Mouse (Mus musculus) brain, adult 2 months (tissue): Measurements from ENCODE around the gene Arhgap27.
A peak's percentile ranks its signal among the peaks of the same experiment; 100 is the strongest.
"Not testable (repeated sequence)": the region's sequence is repeated elsewhere in the genome, so short reads cannot be mapped to it uniquely, and the experiment has no call there.

Experiments
- DNase-seq: peaks from one replicate; pipeline ENCODE4 v3.0.0; 2011; ENCODE audit warnings: low read depth, low spot score

Gene Arhgap27

DNA sequence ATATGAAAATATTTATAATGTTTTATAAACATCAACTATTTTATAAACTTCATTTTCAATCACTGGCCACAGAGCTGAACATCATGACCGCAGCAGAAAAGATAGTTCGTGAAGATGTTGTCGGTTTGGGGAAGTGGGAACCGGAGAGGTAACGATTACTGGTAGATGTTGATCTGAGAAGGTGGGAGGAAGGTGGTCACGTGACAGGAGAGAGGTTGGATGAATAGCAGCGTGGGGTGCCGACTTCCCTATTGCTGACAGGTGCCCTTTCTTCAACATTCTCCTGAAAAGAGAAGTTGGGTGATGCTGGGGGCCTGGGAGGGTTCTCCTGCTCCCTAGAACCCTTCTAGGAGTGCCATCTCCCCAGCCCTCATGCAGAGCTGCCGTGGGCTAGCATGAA, 59.0 kb downstream of the Arhgap27 start:
- DNase-seq: no peak

DNA sequence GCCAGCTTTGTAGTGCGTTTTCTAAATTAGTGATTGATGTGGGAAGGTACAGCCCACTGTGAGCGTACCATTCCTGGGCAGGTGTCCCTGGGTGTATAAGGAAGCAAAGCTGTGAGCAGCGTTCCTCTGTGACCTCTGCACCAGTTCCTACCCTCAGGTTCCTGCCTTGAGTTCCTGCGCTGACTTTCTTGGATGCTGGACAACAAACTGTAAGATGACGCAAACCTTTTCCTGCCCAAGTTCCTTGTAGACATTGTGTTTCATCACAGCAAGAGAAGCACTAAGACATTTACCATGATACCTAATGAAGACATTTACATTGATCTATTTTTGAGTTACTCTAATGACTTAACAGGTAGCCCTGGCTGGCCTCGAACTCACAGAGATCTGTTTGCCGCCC, 68.7 kb downstream of the Arhgap27 start:
- DNase-seq: no peak

DNA sequence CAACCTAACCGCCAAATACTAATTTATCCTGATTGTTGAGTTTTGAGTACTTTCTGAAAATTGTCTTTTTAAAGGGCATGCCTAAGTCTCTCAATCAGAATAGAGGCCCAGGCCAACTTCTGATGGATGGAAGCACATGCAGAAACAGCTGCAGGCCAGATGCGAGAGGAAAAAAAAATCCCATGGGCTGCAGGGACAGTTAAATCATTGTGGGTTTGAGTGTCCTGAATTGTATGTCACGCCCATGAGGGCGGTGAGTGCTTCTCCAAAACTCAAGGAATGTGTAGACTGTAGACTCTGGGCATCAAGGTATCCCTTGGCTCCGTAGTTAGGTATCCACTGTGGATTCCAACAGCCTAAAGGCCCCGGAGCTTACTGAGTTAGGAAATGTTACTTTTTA, 69.4 kb downstream of the Arhgap27 start:
- no peak for DNase-seq

DNA sequence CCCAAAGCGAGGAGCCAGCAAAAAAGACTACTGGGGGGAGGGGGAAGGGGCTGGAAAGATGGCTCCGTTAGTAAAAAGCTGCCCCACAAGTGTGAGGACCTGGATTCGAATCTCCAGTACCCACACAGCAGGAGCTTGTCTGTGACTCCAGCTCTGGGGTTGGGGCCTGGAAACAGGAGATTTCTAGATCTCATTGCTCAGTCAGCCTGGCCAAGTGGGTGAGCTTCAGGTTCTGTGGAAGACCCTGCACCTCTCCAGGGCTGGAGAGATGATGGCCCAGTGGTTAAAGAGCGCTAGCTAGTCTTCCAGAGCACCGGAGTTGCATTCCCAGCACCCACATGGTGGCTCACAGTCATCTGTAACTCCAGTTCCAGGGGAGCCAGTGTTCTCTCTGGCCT, 70.6 kb downstream of the Arhgap27 start:
- DNase-seq: no peak

GRCm38 (mm10) chr11:103292152-103292889, 71.2 kb downstream of the Arhgap27 start:
- DNase-seq: peak; percentile 24

- DNase-seq: not testable (repeated sequence)
Observed at GRCm38 (mm10) chr11:103290841-103291240, 72.7 kb downstream of the Arhgap27 start.

GRCm38 (mm10) chr11:103288291-103288963, 75.1 kb downstream of the Arhgap27 start:
- no peak for DNase-seq

DNA sequence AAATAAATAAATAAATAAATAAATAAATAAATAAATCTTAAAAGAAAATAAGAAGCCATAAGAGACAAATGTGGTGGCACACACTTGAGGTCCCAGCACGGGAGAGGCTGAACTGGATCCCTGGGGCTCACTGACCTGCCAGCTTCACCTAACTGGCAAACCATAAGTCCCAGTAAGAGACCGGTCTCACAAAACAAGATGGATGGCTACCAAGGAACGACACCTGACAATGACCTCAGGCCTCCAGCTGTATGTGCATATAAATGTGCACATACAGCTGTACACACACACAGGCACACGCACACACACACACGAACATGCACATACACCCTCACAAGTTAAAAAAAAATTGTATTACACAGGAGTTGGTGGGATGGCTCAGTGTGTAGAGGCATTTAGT, 76.6 kb downstream of the Arhgap27 start:
- no peak for DNase-seq

- DNase-seq: no peak
Observed at GRCm38 (mm10) chr11:103285951-103286350, 77.5 kb downstream of the Arhgap27 start.

DNA sequence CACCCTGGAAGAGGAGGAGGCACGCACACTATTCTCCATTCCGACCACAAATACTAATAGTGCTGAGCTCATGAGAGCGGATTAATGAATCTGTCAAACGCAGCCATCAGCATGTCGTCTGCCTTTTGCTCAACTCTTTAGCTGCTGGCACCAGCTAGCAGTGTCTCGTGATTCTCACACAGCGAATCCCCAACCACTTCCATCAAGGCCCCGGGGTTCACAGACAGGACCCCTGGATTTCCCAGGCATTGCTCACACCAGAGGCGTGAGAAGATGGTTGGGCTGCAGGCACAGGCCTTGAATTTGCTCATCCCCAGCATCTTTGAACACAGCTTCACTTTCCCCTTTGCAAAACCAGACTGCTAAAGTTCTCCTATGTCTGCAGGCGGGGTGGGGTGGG, 78.2 kb downstream of the Arhgap27 start:
- no peak for DNase-seq

GRCm38 (mm10) chr11:103281784-103282183, 81.7 kb downstream of the Arhgap27 start:
- DNase-seq: no peak
